Mouse (Mus musculus): ENCODE measurements around the gene Fgr. TPM values are rescaled to one million over a fixed set of nuclear protein-coding genes. Genes with fewer than 3 reads are reported as not detected.

Fgr gene
- polyA plus RNA-seq, 1 experiment from 2014 or later = 0.21 TPM

- Histone ChIP-seq H3K9ac (peak overlapping the region; percentile 92), H3K27ac (replicated peaks) (peak overlapping the region; percentile 96)
- no peak for ATAC-seq (ENCODE audit: extremely low read depth, insufficient number of reproducible peaks, low FRiP score, low TSS enrichment)
These were observed 68.3 kb downstream of the Fgr start for GRCm38 (mm10) chr4:133042244-133042643.

GRCm38 (mm10) chr4:133042651-133043635 lies 69.0 kb downstream of the Fgr start:
- no peaks in the 10 kb centered on the region for H3K36me3 ChIP-seq
- peak overlapping the region; percentile 95 for H3K4me2 ChIP-seq
- peaks cover 93% of the 10 kb centered on the region for H3K4me1 ChIP-seq
- no peaks in the 10 kb centered on the region for H3K27me3 ChIP-seq (replicated peaks)
- peak overlapping the region; percentile 73 for H3K4me3 ChIP-seq
- H3K9me3 ChIP-seq = no peaks in the 10 kb centered on the region
- peak overlapping the region; percentile 92 for H3K9ac ChIP-seq
- ATAC-seq (ENCODE audit: extremely low read depth, insufficient number of reproducible peaks, low FRiP score, low TSS enrichment) = no peak
- peak overlapping the region; percentile 96 for H3K27ac ChIP-seq (replicated peaks)
- WGBS = 4% methylated on average over 28 of the region's 28 CpGs

More at GRCm38 (mm10) chr4:133042244-133042643, 68.3 kb downstream of the Fgr start:
- peaks cover 93% of the 10 kb centered on the region for H3K4me1 ChIP-seq
- H3K4me2 ChIP-seq = peak overlapping the region; percentile 95
- H3K4me3 ChIP-seq = peak overlapping the region; percentile 73
- 11% methylated on average over 4 of the region's 4 CpGs for WGBS
- H3K36me3 ChIP-seq = no peaks in the 10 kb centered on the region
- H3K9me3 ChIP-seq = no peaks in the 10 kb centered on the region
- H3K27me3 ChIP-seq (replicated peaks) = no peaks in the 10 kb centered on the region

- no peaks in the 10 kb centered on the region for H3K27me3 ChIP-seq (replicated peaks)
- H3K9ac ChIP-seq = peak overlapping the region; percentile 92
- H3K9me3 ChIP-seq = no peaks in the 10 kb centered on the region
- 30% methylated on average over 6 of the region's 6 CpGs for WGBS
- H3K4me3 ChIP-seq = no peak overlapping the region
- ATAC-seq (ENCODE audit: extremely low read depth, insufficient number of reproducible peaks, low FRiP score, low TSS enrichment) = no peak
- H3K4me1 ChIP-seq = peaks cover 98% of the 10 kb centered on the region
- H3K27ac ChIP-seq (replicated peaks) = peak overlapping the region; percentile 96
- H3K36me3 ChIP-seq = no peaks in the 10 kb centered on the region
- H3K4me2 ChIP-seq = peak overlapping the region; percentile 95
These were observed 70.1 kb downstream of the Fgr start for GRCm38 (mm10) chr4:133043798-133044646.

GRCm38 (mm10) chr4:133044647-133045094 lies 70.8 kb downstream of the Fgr start:
- no peak for ATAC-seq (ENCODE audit: extremely low read depth, insufficient number of reproducible peaks, low FRiP score, low TSS enrichment)
- H3K4me3 ChIP-seq = no peak overlapping the region
- peak overlapping the region; percentile 96 for H3K27ac ChIP-seq (replicated peaks)
- H3K36me3 ChIP-seq = no peaks in the 10 kb centered on the region
- H3K9ac ChIP-seq = peak overlapping the region; percentile 92
- 14% methylated on average over 6 of the region's 6 CpGs for WGBS
- no peaks in the 10 kb centered on the region for H3K9me3 ChIP-seq
- H3K4me1 ChIP-seq = peaks cover 100% of the 10 kb centered on the region
- H3K4me2 ChIP-seq = peak overlapping the region; percentile 95
- H3K27me3 ChIP-seq (replicated peaks) = no peaks in the 10 kb centered on the region

GRCm38 (mm10) chr4:133045771-133046474 lies 72.0 kb downstream of the Fgr start:
- peak overlapping the region; percentile 96 for H3K27ac ChIP-seq (replicated peaks)
- no peak for ATAC-seq (ENCODE audit: extremely low read depth, insufficient number of reproducible peaks, low FRiP score, low TSS enrichment)
- WGBS = 45% methylated on average over 11 of the region's 11 CpGs
- H3K4me2 ChIP-seq = peak overlapping the region; percentile 95; the same call in 1 of the 2 replicates
- no peaks in the 10 kb centered on the region for H3K36me3 ChIP-seq
- no peaks in the 10 kb centered on the region for H3K27me3 ChIP-seq (replicated peaks)
- H3K4me1 ChIP-seq = peaks cover 100% of the 10 kb centered on the region
- no peak overlapping the region for H3K4me3 ChIP-seq
- H3K9ac ChIP-seq = peak overlapping the region; percentile 92
- no peaks in the 10 kb centered on the region for H3K9me3 ChIP-seq

- Histone ChIP-seq H3K9ac (peak overlapping the region; percentile 25), H3K9me3 (no peaks in the 10 kb centered on the region), H3K27me3 (replicated peaks) (no peaks in the 10 kb centered on the region), H3K4me2 (peak overlapping the region; percentile 11), H3K27ac (replicated peaks) (peak overlapping the region; percentile 96), H3K4me1 (peaks cover 100% of the 10 kb centered on the region), H3K36me3 (no peaks in the 10 kb centered on the region), H3K4me3 (no peak overlapping the region)
- WGBS = 36% methylated on average over 12 of the region's 12 CpGs
- no peak for ATAC-seq (ENCODE audit: extremely low read depth, insufficient number of reproducible peaks, low FRiP score, low TSS enrichment)
These were observed 72.9 kb downstream of the Fgr start for GRCm38 (mm10) chr4:133046691-133047352.

- no peaks in the 10 kb centered on the region for H3K36me3 ChIP-seq
- H3K4me3 ChIP-seq = no peak overlapping the region
- H3K9me3 ChIP-seq = no peaks in the 10 kb centered on the region
- 28% methylated on average over 15 of the region's 16 CpGs for WGBS
- ATAC-seq (ENCODE audit: extremely low read depth, insufficient number of reproducible peaks, low FRiP score, low TSS enrichment) = no peak
- H3K27ac ChIP-seq (replicated peaks) = peak overlapping the region; percentile 96
- peaks cover 100% of the 10 kb centered on the region for H3K4me1 ChIP-seq
- no peaks in the 10 kb centered on the region for H3K27me3 ChIP-seq (replicated peaks)
- H3K9ac ChIP-seq = peak overlapping the region; percentile 75
- peak overlapping the region; percentile 16; the same call in 1 of the 2 replicates for H3K4me2 ChIP-seq
These were observed 73.6 kb downstream of the Fgr start for GRCm38 (mm10) chr4:133047353-133048105.

- Histone ChIP-seq H3K4me1 (peaks cover 99% of the 10 kb centered on the region), H3K9me3 (no peaks in the 10 kb centered on the region), H3K36me3 (peaks cover 7% of the 10 kb centered on the region; the same call in 1 of the 2 replicates), H3K27ac (replicated peaks) (peak overlapping the region; percentile 96), H3K4me2 (peak overlapping the region; percentile 48), H3K9ac (peak overlapping the region; percentile 75), H3K4me3 (peak overlapping the region; percentile 7; the same call in 1 of the 2 replicates), H3K27me3 (replicated peaks) (no peaks in the 10 kb centered on the region)
- WGBS = 30% methylated on average over 19 of the region's 19 CpGs
- no peak for ATAC-seq (ENCODE audit: extremely low read depth, insufficient number of reproducible peaks, low FRiP score, low TSS enrichment)
These were observed 75.4 kb downstream of the Fgr start for GRCm38 (mm10) chr4:133049071-133049920.

- Histone ChIP-seq H3K36me3 (peaks cover 13% of the 10 kb centered on the region), H3K4me2 (peak overlapping the region; percentile 48), H3K4me3 (no peak overlapping the region), H3K27me3 (replicated peaks) (no peaks in the 10 kb centered on the region), H3K9ac (peak overlapping the region; percentile 75), H3K27ac (replicated peaks) (peak overlapping the region; percentile 96), H3K4me1 (peaks cover 99% of the 10 kb centered on the region), H3K9me3 (no peaks in the 10 kb centered on the region)
- no peak for ATAC-seq (ENCODE audit: extremely low read depth, insufficient number of reproducible peaks, low FRiP score, low TSS enrichment)
- WGBS = 56% methylated on average over 9 of the region's 9 CpGs
These were observed 76.4 kb downstream of the Fgr start for GRCm38 (mm10) chr4:133050196-133050836.

Measured in heart, embryonic 13.5 days (tissue).